Mouse (Mus musculus) forebrain, postnatal 0 days (tissue): ENCODE results near the gene Sh3gl3. TPM values are rescaled to one million over a fixed set of nuclear protein-coding genes. Genes with fewer than 3 reads are reported as not detected.
A peak's percentile ranks its signal among the peaks of the same experiment; 100 is the strongest.

Experiments
- ATAC-seq: fragments of 200-750 bp; cut with Nextera tagmentation; 2 replicates; pipeline ENCODE4 v1.8.0; 2017; ENCODE audit warnings: mild to moderate bottlenecking, moderate library complexity
- DNase-seq: peaks from one replicate; pipeline ENCODE4 v3.0.0-alpha.2; 2015
- H3K27ac ChIP-seq: fragments of 300-500 bp; sonication (generic); 2 replicates; pipeline ENCODE4 v1.5.1; 2014; ENCODE audit warnings: low read depth, mild to moderate bottlenecking, antibody characterized with exemption, low read length, moderate library complexity, mixed read lengths
- H3K27me3 ChIP-seq: fragments of 300-500 bp; sonication (generic); 2 replicates; pipeline ENCODE4 v1.6.1; 2014; ENCODE audit warnings: mild to moderate bottlenecking, low read length, mixed read lengths; ENCODE audit not compliant: insufficient read depth
- H3K36me3 ChIP-seq: fragments of 300-500 bp; sonication (generic); 2 replicates; pipeline ENCODE4 v1.6.1; 2014; ENCODE audit warnings: mild to moderate bottlenecking, moderate library complexity; ENCODE audit not compliant: insufficient read depth
- H3K4me1 ChIP-seq: fragments of 300-500 bp; sonication (generic); 2 replicates; pipeline ENCODE4 v1.6.1; 2014; ENCODE audit warnings: antibody characterized with exemption; ENCODE audit not compliant: insufficient read depth
- H3K4me2 ChIP-seq: fragments of 300-500 bp; sonication (generic); 2 replicates; pipeline ENCODE4 v1.6.1; 2014; ENCODE audit warnings: low read depth, mild to moderate bottlenecking, moderate library complexity
- H3K4me3 ChIP-seq: fragments of 300-500 bp; sonication (generic); 2 replicates; pipeline ENCODE4 v1.5.1; 2014; ENCODE audit warnings: low read depth, low read length, mixed read lengths
- H3K9ac ChIP-seq: fragments of 300-500 bp; sonication (generic); 2 replicates; pipeline ENCODE4 v1.6.1; 2014; ENCODE audit warnings: mild to moderate bottlenecking
- H3K9me3 ChIP-seq: fragments of 300-500 bp; sonication (generic); 2 replicates; pipeline ENCODE4 v1.6.1; 2016; ENCODE audit warnings: low read length
- CTCF ChIP-seq: sonication (generic); IDR thresholded peaks from 2 replicates; pipeline ENCODE4 v1.5.1; 2016; ENCODE audit warnings: antibody characterized with exemption, control low read depth, low read depth
- WGBS: fragments of 180-500 bp; shearing (Covaris S2); extraction: QIAGEN DNeasy Blood & Tissue Kit; methylation state at CpG from one replicate; pipeline ENCODE4 v1.1.7; 2014; 5-methylcytosine and 5-hydroxymethylcytosine counted together
- polyA plus RNA-seq: library from polyadenylated mRNA; unstranded; fragments of >200 nt; fragmentation: Nextera tagmentation; extraction: Ambion mirVana; gene quantifications from 2 replicates; pipeline ENCODE4 v1.2.1, GENCODE M21; 2015
- total RNA-seq: library from RNA; depleted of rRNA; stranded (reverse); fragments of >200 nt; gene quantifications from 2 replicates; pipeline ENCODE4 v1.2.3, GENCODE M21; 2014

The Sh3gl3 gene
- total and polyA plus RNA-seq, 2 experiments from 2014 or later, result 72.2 to 101 TPM

GRCm38 (mm10) chr7:82204975-82205374, 31.3 kb downstream of the Sh3gl3 start:
- DNase-seq (no peak), ATAC-seq (no peak)
- H3K27ac ChIP-seq, result no peak overlapping the region
- no peaks in the 10 kb centered on the region for H3K4me1 ChIP-seq
- TF ChIP-seq CTCF, result no peak
- H3K9ac ChIP-seq, result no peak overlapping the region
- 81% methylated on average over 3 of the region's 3 CpGs for WGBS
- no peaks in the 10 kb centered on the region for H3K9me3 ChIP-seq
- no peaks in the 10 kb centered on the region for H3K27me3 ChIP-seq
- no peak overlapping the region for H3K4me3 ChIP-seq
- H3K36me3 ChIP-seq, result no peaks in the 10 kb centered on the region
- H3K4me2 ChIP-seq, result no peak overlapping the region

GRCm38 (mm10) chr7:82206787-82207186, 33.1 kb downstream of the Sh3gl3 start:
- Histone ChIP-seq H3K4me1 (no peaks in the 10 kb centered on the region), H3K4me3 (no peak overlapping the region), H3K27me3 (no peaks in the 10 kb centered on the region), H3K9me3 (no peaks in the 10 kb centered on the region), H3K4me2 (no peak overlapping the region), H3K9ac (no peak overlapping the region), H3K36me3 (no peaks in the 10 kb centered on the region), H3K27ac (no peak overlapping the region)
- ATAC-seq (no peak), DNase-seq (no peak)
- 82% methylated on average over 8 of the region's 8 CpGs for WGBS
- no peak for TF ChIP-seq CTCF

- Histone ChIP-seq H3K36me3 (no peaks in the 10 kb centered on the region), H3K27ac (no peak overlapping the region), H3K4me1 (no peaks in the 10 kb centered on the region), H3K9ac (no peak overlapping the region), H3K9me3 (no peaks in the 10 kb centered on the region), H3K4me3 (no peak overlapping the region), H3K4me2 (no peak overlapping the region), H3K27me3 (no peaks in the 10 kb centered on the region)
- no peak for TF ChIP-seq CTCF
- DNase-seq (no peak), ATAC-seq (no peak)
- 35% methylated on average over 9 of the region's 9 CpGs for WGBS
Observed at GRCm38 (mm10) chr7:82221380-82221933, 47.8 kb downstream of the Sh3gl3 start.

GRCm38 (mm10) chr7:82223906-82224846, 50.5 kb downstream of the Sh3gl3 start:
- ATAC-seq, result peak; percentile 42; the same call in 1 of the 2 replicates
- no peak for TF ChIP-seq CTCF

GRCm38 (mm10) chr7:82233201-82233600, 59.6 kb downstream of the Sh3gl3 start:
- ATAC-seq (no peak), DNase-seq (no peak)
- Histone ChIP-seq H3K4me3 (no peak overlapping the region), H3K36me3 (no peaks in the 10 kb centered on the region), H3K4me1 (no peaks in the 10 kb centered on the region), H3K27me3 (no peaks in the 10 kb centered on the region), H3K4me2 (no peak overlapping the region), H3K27ac (no peak overlapping the region), H3K9ac (no peak overlapping the region), H3K9me3 (no peaks in the 10 kb centered on the region)
- TF ChIP-seq CTCF, result no peak
- 71% methylated on average over 7 of the region's 7 CpGs for WGBS

More at GRCm38 (mm10) chr7:82223906-82224846, 50.5 kb downstream of the Sh3gl3 start:
- Histone ChIP-seq H3K27me3 (no peaks in the 10 kb centered on the region), H3K4me3 (no peak overlapping the region), H3K36me3 (no peaks in the 10 kb centered on the region), H3K4me1 (no peaks in the 10 kb centered on the region), H3K27ac (0 out of 2 replicates have a peak overlapping the region, but pooled peaks have one; percentile 21), H3K4me2 (no peak overlapping the region), H3K9me3 (no peaks in the 10 kb centered on the region), H3K9ac (no peak overlapping the region)
- DNase-seq, result no peak
- 42% methylated on average over 10 of the region's 10 CpGs for WGBS

- Histone ChIP-seq H3K27ac (no peak overlapping the region), H3K9me3 (no peaks in the 10 kb centered on the region), H3K4me1 (no peaks in the 10 kb centered on the region), H3K36me3 (no peaks in the 10 kb centered on the region), H3K4me2 (no peak overlapping the region), H3K4me3 (no peak overlapping the region), H3K27me3 (no peaks in the 10 kb centered on the region), H3K9ac (no peak overlapping the region)
- ATAC-seq (no peak), DNase-seq (no peak)
- no peak for TF ChIP-seq CTCF
- WGBS, result 55% methylated on average over 11 of the region's 11 CpGs
Observed at GRCm38 (mm10) chr7:82234010-82234897, 60.6 kb downstream of the Sh3gl3 start.
